Mouse (Mus musculus) liver, embryonic 16.5 days (tissue): Measurements from ENCODE around the gene Hist1h1b. TPM values are rescaled to one million over a fixed set of nuclear protein-coding genes. Genes with fewer than 3 reads are reported as not detected.
A peak's percentile ranks its signal among the peaks of the same experiment; 100 is the strongest.
"Not testable (repeated sequence)": the region's sequence is repeated elsewhere in the genome, so short reads cannot be mapped to it uniquely, and the experiment has no call there.

ENCODE experiments used
- ATAC-seq: fragments of 200-750 bp; cut with Nextera tagmentation; 2 replicates; pipeline ENCODE4 v1.8.0; 2017; ENCODE audit warnings: low read depth, mild to moderate bottlenecking, moderate number of reproducible peaks, moderate library complexity
- H3K27ac ChIP-seq: fragments of 300-500 bp; sonication (generic); 2 replicates; pipeline ENCODE4 v1.5.1; 2014; ENCODE audit warnings: mild to moderate bottlenecking, low read length
- H3K27me3 ChIP-seq: fragments of 300-500 bp; sonication (generic); 2 replicates; pipeline ENCODE4 v1.6.1; 2014; ENCODE audit warnings: low read depth, low read length, mixed read lengths; ENCODE audit not compliant: control insufficient read depth, insufficient read depth
- H3K36me3 ChIP-seq: fragments of 300-500 bp; sonication (generic); 2 replicates; pipeline ENCODE4 v1.6.1; 2014; ENCODE audit warnings: mild to moderate bottlenecking; ENCODE audit not compliant: control insufficient read depth, insufficient read depth
- H3K4me1 ChIP-seq: fragments of 300-500 bp; sonication (generic); 2 replicates; pipeline ENCODE4 v1.6.1; 2014; ENCODE audit warnings: low read depth, low read length, mixed read lengths; ENCODE audit not compliant: control insufficient read depth
- H3K4me2 ChIP-seq: fragments of 300-500 bp; sonication (generic); 2 replicates; pipeline ENCODE4 v1.6.1; 2014; ENCODE audit warnings: low read depth, low read length, mixed read lengths
- H3K4me3 ChIP-seq: fragments of 300-500 bp; sonication (generic); 2 replicates; pipeline ENCODE4 v1.5.1; 2014; ENCODE audit warnings: low read depth, mild to moderate bottlenecking, low read length
- H3K9ac ChIP-seq: fragments of 300-500 bp; sonication (generic); 2 replicates; pipeline ENCODE4 v1.6.1; 2014; ENCODE audit warnings: low read depth, low read length
- H3K9me3 ChIP-seq: fragments of 300-500 bp; sonication (generic); replicated peaks from 2 replicates; pipeline ENCODE4 v1.6.1; 2016; ENCODE audit warnings: low read length; ENCODE audit not compliant: control insufficient read depth
- WGBS: fragments of 180-500 bp; shearing (Covaris S2); extraction: QIAGEN DNeasy Blood & Tissue Kit; methylation state at CpG from one replicate; pipeline ENCODE4 v1.1.7; 2014; ENCODE audit not compliant: insufficient replicate concordance; 5-methylcytosine and 5-hydroxymethylcytosine counted together
- polyA plus RNA-seq: library from polyadenylated mRNA; unstranded; fragments of >200 nt; fragmentation: Nextera tagmentation; extraction: Ambion mirVana; gene quantifications from 2 replicates; pipeline ENCODE4 v1.2.1, GENCODE M21; 2015

Hist1h1b gene
- polyA plus RNA-seq, 1 experiment from 2014 or later: 22.9 TPM

- H3K4me2 ChIP-seq, H3K27ac ChIP-seq, H3K9ac ChIP-seq, H3K9me3 ChIP-seq, H3K27me3 ChIP-seq, H3K4me3 ChIP-seq, H3K36me3 ChIP-seq, H3K4me1 ChIP-seq: not testable (repeated sequence)
- ATAC-seq: peak; percentile 67; the same call in 1 of the 2 replicates
Measured at GRCm38 (mm10) chr13:21797163-21797562, 16.7 kb upstream of the Hist1h1b start.

- Histone ChIP-seq H3K9ac (no peak overlapping the region), H3K4me2 (no peak overlapping the region), H3K27ac (no peak overlapping the region), H3K27me3 (no peaks in the 10 kb centered on the region), H3K4me3 (no peak overlapping the region), H3K9me3 (no peaks in the 10 kb centered on the region), H3K36me3 (no peaks in the 10 kb centered on the region), H3K4me1 (peaks cover under 1% of the 10 kb centered on the region; the same call in 1 of the 2 replicates)
- 75% methylated on average over 7 of the region's 7 CpGs for WGBS
- no peak for ATAC-seq
Measured at GRCm38 (mm10) chr13:21795584-21795983, 15.2 kb upstream of the Hist1h1b start.

- Histone ChIP-seq H3K4me1 (peaks cover 14% of the 10 kb centered on the region), H3K4me2 (peak overlapping the region; percentile 34), H3K4me3 (0 out of 2 replicates have a peak overlapping the region, but pooled peaks have one; percentile 1), H3K27ac (no peak overlapping the region), H3K9me3 (no peaks in the 10 kb centered on the region), H3K27me3 (no peaks in the 10 kb centered on the region), H3K9ac (peak overlapping the region; percentile 9; the same call in 1 of the 2 replicates), H3K36me3 (no peaks in the 10 kb centered on the region)
- WGBS: 37% methylated on average over 17 of the region's 18 CpGs
- no peak for ATAC-seq
Measured at GRCm38 (mm10) chr13:21790601-21791283, 10.3 kb upstream of the Hist1h1b start.

GRCm38 (mm10) chr13:21789925-21790324 is 9.5 kb upstream of the Hist1h1b start:
- H3K9me3 ChIP-seq: no peaks in the 10 kb centered on the region
- no peak overlapping the region for H3K9ac ChIP-seq
- H3K4me1 ChIP-seq: peaks cover 14% of the 10 kb centered on the region
- H3K4me2 ChIP-seq: no peak overlapping the region
- H3K36me3 ChIP-seq: no peaks in the 10 kb centered on the region
- no peak overlapping the region for H3K27ac ChIP-seq
- WGBS: 36% methylated on average over 6 of the region's 6 CpGs
- H3K27me3 ChIP-seq: no peaks in the 10 kb centered on the region
- no peak for ATAC-seq
- H3K4me3 ChIP-seq: no peak overlapping the region

- WGBS: 25% methylated on average over 13 of the region's 21 CpGs
- peak overlapping the region; percentile 65 for H3K9ac ChIP-seq
- peak overlapping the region; percentile 60 for H3K4me3 ChIP-seq
- no peaks in the 10 kb centered on the region for H3K27me3 ChIP-seq
- peaks cover 24% of the 10 kb centered on the region for H3K4me1 ChIP-seq
- H3K36me3 ChIP-seq: no peaks in the 10 kb centered on the region
- peak; percentile 6 for ATAC-seq
- H3K4me2 ChIP-seq: peak overlapping the region; percentile 61
- H3K27ac ChIP-seq: peak overlapping the region; percentile 96
- no peaks in the 10 kb centered on the region for H3K9me3 ChIP-seq
Measured at GRCm38 (mm10) chr13:21787760-21788593, 7.6 kb upstream of the Hist1h1b start.

GRCm38 (mm10) chr13:21786899-21787629 is 6.6 kb upstream of the Hist1h1b start, which contains the start of the genes Hist1h2an and Hist1h2bp:
Gene Hist1h2an, minus strand, starts transcription at chr13:21787218.
Gene Hist1h2bp, plus strand, starts transcription at chr13:21787461.
- Histone ChIP-seq H3K4me1 (peaks cover 28% of the 10 kb centered on the region), H3K4me2 (peak within 1 kb of the TSS; percentile 77), H3K4me3 (peak within 1 kb of the TSS; percentile 60), H3K27ac (peak within 1 kb of the TSS; percentile 97), H3K9ac (peak within 1 kb of the TSS; percentile 81)
- H3K9me3 ChIP-seq, H3K36me3 ChIP-seq, H3K27me3 ChIP-seq: not testable (repeated sequence)
- under 1% methylated on average over 38 of the region's 63 CpGs for WGBS
- peak; percentile 83 for ATAC-seq

- no peaks in the 10 kb centered on the region for H3K36me3 ChIP-seq
- H3K4me3 ChIP-seq: peak overlapping the region; percentile 60
- ATAC-seq: no peak
- H3K9me3 ChIP-seq: no peaks in the 10 kb centered on the region
- H3K9ac ChIP-seq: peak overlapping the region; percentile 81
- 6% methylated on average over 8 of the region's 8 CpGs for WGBS
- H3K4me2 ChIP-seq: peak overlapping the region; percentile 77
- H3K4me1 ChIP-seq: peaks cover 30% of the 10 kb centered on the region
- H3K27me3 ChIP-seq: no peaks in the 10 kb centered on the region
- H3K27ac ChIP-seq: peak overlapping the region; percentile 97
Measured at GRCm38 (mm10) chr13:21786189-21786898, 5.9 kb upstream of the Hist1h1b start.

GRCm38 (mm10) chr13:21784311-21784710 is 3.9 kb upstream of the Hist1h1b start:
- H3K27me3 ChIP-seq: no peaks in the 10 kb centered on the region
- H3K4me3 ChIP-seq: peak overlapping the region; percentile 62
- H3K36me3 ChIP-seq: no peaks in the 10 kb centered on the region
- no peak for ATAC-seq
- H3K27ac ChIP-seq: peak overlapping the region; percentile 99
- H3K9me3 ChIP-seq: no peaks in the 10 kb centered on the region
- peak overlapping the region; percentile 73 for H3K9ac ChIP-seq
- 54% methylated on average over 6 of the region's 6 CpGs for WGBS
- peaks cover 29% of the 10 kb centered on the region for H3K4me1 ChIP-seq
- H3K4me2 ChIP-seq: peak overlapping the region; percentile 82
